Mouse (Mus musculus) E14TG2a.4 (cell line): ENCODE data around the gene AI464131.

Experiments
- H3K27me3 ChIP-seq: 2 replicates; pipeline ENCODE4 v1.6.1; 2014; ENCODE audit warnings: low read length, control low read depth; ENCODE audit not compliant: insufficient read depth
- H3K36me3 ChIP-seq: 2 replicates; pipeline ENCODE4 v1.6.1; 2014; ENCODE audit warnings: low read length, control low read depth; ENCODE audit not compliant: insufficient read depth
- H3K4me1 ChIP-seq: replicated peaks from 2 replicates; pipeline ENCODE4 v1.6.1; 2014; ENCODE audit warnings: low read depth, low read length, control low read depth
- H3K4me3 ChIP-seq: replicated peaks from 2 replicates; pipeline ENCODE4 v1.5.1; 2014; ENCODE audit warnings: mild to moderate bottlenecking, low read length
- H3K9me3 ChIP-seq: 2 replicates; pipeline ENCODE4 v1.6.1; 2014; ENCODE audit warnings: low read length, control low read depth
- CTCF ChIP-seq: conservative IDR thresholded peaks from 2 replicates; pipeline ENCODE4 v1.5.1; 2014; ENCODE audit warnings: low read length
- NANOG ChIP-seq: IDR thresholded peaks from 2 replicates; pipeline ENCODE4 v1.6.1; 2014; ENCODE audit warnings: borderline replicate concordance, low read length, mixed read lengths
- POU5F1 ChIP-seq: IDR thresholded peaks from 2 replicates; pipeline ENCODE4 v1.6.1; 2014; ENCODE audit warnings: low read length, borderline replicate concordance

AI464131 gene

GRCm38 (mm10) chr4:41526553-41526952, 23.7 kb upstream of the AI464131 start:
- TF ChIP-seq POU5F1 = no peak
- no peak for TF ChIP-seq CTCF
- TF ChIP-seq NANOG = no peak
- peaks cover 3% of the 10 kb centered on the region; the same call in 1 of the 2 replicates for H3K4me1 ChIP-seq

DNA sequence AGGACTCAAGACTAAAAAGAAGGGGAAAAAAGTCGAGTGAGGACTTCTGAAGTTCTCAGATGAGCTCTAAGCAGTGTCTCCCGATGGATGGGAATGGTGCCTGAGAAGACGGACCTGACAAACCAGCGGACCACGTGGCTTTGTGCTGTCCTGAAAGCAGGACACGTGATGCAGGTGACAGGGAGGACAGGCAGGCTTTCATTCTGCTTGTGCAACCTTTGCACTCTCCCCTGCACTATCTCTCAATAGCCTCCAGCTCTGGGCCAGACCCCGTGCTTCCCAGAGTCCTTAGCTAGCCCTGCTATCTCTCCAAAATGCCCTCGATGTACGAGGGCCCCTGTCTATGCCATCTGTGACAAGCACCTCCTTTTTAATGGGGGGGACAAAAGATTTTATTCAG, 22.0 kb upstream of the AI464131 start:
- H3K27me3 ChIP-seq = peaks cover 53% of the 10 kb centered on the region

More at GRCm38 (mm10) chr4:41526553-41526952, 23.7 kb upstream of the AI464131 start:
- H3K9me3 ChIP-seq = no peaks in the 10 kb centered on the region
- H3K36me3 ChIP-seq = no peaks in the 10 kb centered on the region
- peaks cover 49% of the 10 kb centered on the region for H3K27me3 ChIP-seq
- no peak overlapping the region for H3K4me3 ChIP-seq

GRCm38 (mm10) chr4:41523839-41524238, 21.0 kb upstream of the AI464131 start:
- TF ChIP-seq NANOG = no peak
- no peak for TF ChIP-seq POU5F1
- no peak for TF ChIP-seq CTCF
- Histone ChIP-seq H3K36me3 (no peaks in the 10 kb centered on the region), H3K27me3 (peaks cover 63% of the 10 kb centered on the region), H3K9me3 (no peaks in the 10 kb centered on the region), H3K4me1 (peaks cover 27% of the 10 kb centered on the region), H3K4me3 (no peak overlapping the region)

More for the DNA sequence above, 22.0 kb upstream of the AI464131 start:
- H3K4me3 ChIP-seq = no peak overlapping the region
- H3K36me3 ChIP-seq = no peaks in the 10 kb centered on the region
- TF ChIP-seq NANOG (no peak), POU5F1 (no peak), CTCF (no peak)
- H3K4me1 ChIP-seq = peaks cover 20% of the 10 kb centered on the region
- H3K9me3 ChIP-seq = no peaks in the 10 kb centered on the region

DNA sequence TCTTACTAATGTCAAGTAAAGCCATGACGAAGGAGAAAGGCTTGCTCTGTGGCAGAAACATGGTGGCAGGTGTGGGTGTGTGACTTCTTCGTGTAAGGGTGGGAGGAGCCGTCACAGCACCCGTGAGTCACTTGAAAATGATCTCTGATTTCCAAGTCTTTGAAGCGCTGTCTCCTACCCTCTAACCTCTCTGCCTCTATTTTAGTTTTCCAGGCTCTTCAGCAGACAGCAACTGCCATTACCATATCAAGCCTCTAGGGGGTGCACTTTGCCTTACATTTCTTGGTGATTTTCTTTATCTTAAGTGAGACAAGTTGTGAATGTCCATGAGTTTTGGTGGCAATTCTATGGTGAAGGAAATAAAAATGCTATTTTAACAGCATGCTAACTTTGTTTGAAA, 19.9 kb upstream of the AI464131 start:
- Histone ChIP-seq H3K9me3 (no peaks in the 10 kb centered on the region), H3K36me3 (no peaks in the 10 kb centered on the region), H3K4me3 (no peak overlapping the region), H3K27me3 (peaks cover 66% of the 10 kb centered on the region), H3K4me1 (peaks cover 27% of the 10 kb centered on the region)
- no peak for TF ChIP-seq POU5F1
- TF ChIP-seq CTCF = peak; percentile 99
- no peak for TF ChIP-seq NANOG

DNA sequence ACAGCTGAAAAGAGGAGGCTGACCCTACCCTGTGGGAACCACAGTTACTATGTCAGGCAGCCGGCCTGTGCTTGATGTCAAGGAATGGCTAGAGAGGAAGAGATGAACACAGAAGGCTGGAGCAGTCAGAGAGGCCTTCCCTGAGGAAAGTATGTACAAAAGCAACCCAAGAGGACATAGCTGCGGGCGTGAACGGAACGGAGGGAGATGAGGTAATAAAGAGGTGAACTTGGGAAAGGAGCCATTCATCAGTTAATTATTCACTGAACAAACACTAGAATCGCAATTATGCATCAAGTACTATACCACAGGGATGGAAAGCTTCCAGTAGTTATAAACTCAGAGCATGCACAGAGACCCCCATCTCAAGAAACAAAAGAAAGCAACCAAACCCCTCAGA, 19.3 kb upstream of the AI464131 start:
- H3K4me3 ChIP-seq = no peak overlapping the region
- TF ChIP-seq NANOG (no peak), POU5F1 (no peak), CTCF (no peak)
- H3K9me3 ChIP-seq = no peaks in the 10 kb centered on the region
- peaks cover 69% of the 10 kb centered on the region for H3K27me3 ChIP-seq
- H3K4me1 ChIP-seq = peaks cover 27% of the 10 kb centered on the region
- H3K36me3 ChIP-seq = no peaks in the 10 kb centered on the region

DNA sequence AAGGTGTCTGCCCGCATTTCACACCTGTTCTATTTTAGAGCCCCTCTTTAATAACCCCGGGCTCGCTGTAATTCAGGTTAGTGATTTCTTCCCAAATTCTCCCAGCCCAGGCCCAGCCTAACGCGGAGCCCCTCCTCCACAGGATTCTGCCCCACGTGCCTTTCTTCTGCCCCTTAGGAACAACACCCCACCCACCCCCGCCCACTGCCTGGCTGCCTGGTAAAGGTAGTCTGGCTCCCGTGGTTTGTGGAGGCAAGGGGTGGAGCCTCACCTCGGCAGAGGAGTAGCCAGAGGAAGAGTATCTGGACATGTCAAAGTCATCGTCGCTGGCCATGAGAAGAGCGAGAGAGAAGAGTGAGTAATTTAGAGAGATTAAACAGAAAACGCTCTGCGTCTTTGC, 17.8 kb upstream of the AI464131 start:
- Histone ChIP-seq H3K4me3 (peak overlapping the region; percentile 62), H3K36me3 (no peaks in the 10 kb centered on the region), H3K27me3 (peaks cover 68% of the 10 kb centered on the region), H3K9me3 (no peaks in the 10 kb centered on the region), H3K4me1 (peaks cover 27% of the 10 kb centered on the region)
- TF ChIP-seq CTCF (no peak), NANOG (no peak), POU5F1 (no peak)

GRCm38 (mm10) chr4:41519195-41519594, 16.3 kb upstream of the AI464131 start:
- Histone ChIP-seq H3K4me1 (peaks cover 27% of the 10 kb centered on the region), H3K9me3 (no peaks in the 10 kb centered on the region), H3K4me3 (0 out of 2 replicates have a peak overlapping the region, but pooled peaks have one; percentile 62), H3K27me3 (peaks cover 63% of the 10 kb centered on the region), H3K36me3 (no peaks in the 10 kb centered on the region)
- TF ChIP-seq NANOG (no peak), POU5F1 (no peak), CTCF (no peak)

GRCm38 (mm10) chr4:41518349-41518748, 15.5 kb upstream of the AI464131 start:
- Histone ChIP-seq H3K9me3 (no peaks in the 10 kb centered on the region), H3K4me3 (no peak overlapping the region), H3K4me1 (peaks cover 27% of the 10 kb centered on the region), H3K36me3 (no peaks in the 10 kb centered on the region), H3K27me3 (peaks cover 59% of the 10 kb centered on the region)
- TF ChIP-seq NANOG (no peak), CTCF (no peak)

- H3K4me3 ChIP-seq = no peak within 1 kb of the TSS
- H3K27me3 ChIP-seq = peaks cover 61% of the 10 kb centered on the region
- no peaks in the 10 kb centered on the region for H3K36me3 ChIP-seq
- H3K9me3 ChIP-seq = no peaks in the 10 kb centered on the region
- peaks cover 27% of the 10 kb centered on the region for H3K4me1 ChIP-seq
- TF ChIP-seq CTCF (no peak), POU5F1 (no peak), NANOG (no peak)
Observed at GRCm38 (mm10) chr4:41517233-41517632, 14.4 kb upstream of the AI464131 start, which contains the start of gene 1110017D15Rik. Gene 1110017D15Rik (minus strand): TSS chr4:41517333.
